Mouse (Mus musculus) embryonic facial prominence, embryonic 11.5 days (tissue): ENCODE results near the gene Zfp846. TPM values are rescaled to one million over a fixed set of nuclear protein-coding genes. Genes with fewer than 3 reads are reported as not detected.

Source experiments
- ATAC-seq: fragments of 200-750 bp; cut with Nextera tagmentation; replicated peaks from 2 replicates; pipeline ENCODE4 v1.8.0; 2017; ENCODE audit warnings: low read depth; ENCODE audit not compliant: insufficient number of reproducible peaks, low FRiP score, low TSS enrichment
- DNase-seq: peaks from one replicate; pipeline ENCODE4 v3.0.0-alpha.2; 2015; ENCODE audit warnings: low spot score
- H3K27ac ChIP-seq: fragments of 300-500 bp; sonication (generic); replicated peaks from 2 replicates; pipeline ENCODE4 v1.5.1; 2014; ENCODE audit warnings: mild to moderate bottlenecking, low read depth, low read length, control low read depth
- H3K27me3 ChIP-seq: fragments of 300-500 bp; sonication (generic); 2 replicates; pipeline ENCODE4 v1.6.1; 2014; ENCODE audit warnings: mild to moderate bottlenecking, low read length, moderate library complexity, mixed read lengths; ENCODE audit not compliant: control insufficient read depth, insufficient read depth
- H3K36me3 ChIP-seq: fragments of 300-500 bp; sonication (generic); replicated peaks from 2 replicates; pipeline ENCODE4 v1.6.1; 2014; ENCODE audit warnings: low read depth, mild to moderate bottlenecking, low read length, moderate library complexity, mixed read lengths; ENCODE audit not compliant: control insufficient read depth, insufficient read depth
- H3K4me1 ChIP-seq: fragments of 300-500 bp; sonication (generic); 2 replicates; pipeline ENCODE4 v1.6.1; 2014; ENCODE audit warnings: low read length, mixed read lengths; ENCODE audit not compliant: control insufficient read depth, insufficient read depth
- H3K4me2 ChIP-seq: fragments of 300-500 bp; sonication (generic); 2 replicates; pipeline ENCODE4 v1.6.1; 2014; ENCODE audit warnings: low read depth, mild to moderate bottlenecking, control low read depth, low read length, moderate library complexity
- H3K4me3 ChIP-seq: fragments of 300-500 bp; sonication (generic); 2 replicates; pipeline ENCODE4 v1.5.1; 2014; ENCODE audit warnings: low read depth, low read length, control low read depth
- H3K9ac ChIP-seq: fragments of 300-500 bp; sonication (generic); replicated peaks from 2 replicates; pipeline ENCODE4 v1.6.1; 2014; ENCODE audit warnings: mild to moderate bottlenecking, control low read depth, low read length
- H3K9me3 ChIP-seq: fragments of 300-500 bp; sonication (generic); replicated peaks from 2 replicates; pipeline ENCODE4 v1.6.1; 2016; ENCODE audit warnings: mild to moderate bottlenecking, low read length, inconsistent platforms, mixed read lengths; ENCODE audit not compliant: control insufficient read depth
- WGBS: fragments of 180-500 bp; shearing (Covaris S2); extraction: QIAGEN DNeasy Blood & Tissue Kit; methylation state at CpG from one replicate; pipeline ENCODE4 v1.1.7; 2014; 5-methylcytosine and 5-hydroxymethylcytosine counted together
- polyA plus RNA-seq: library from polyadenylated mRNA; unstranded; fragments of >200 nt; fragmentation: Nextera tagmentation; extraction: Ambion mirVana; gene quantifications from 2 replicates; pipeline ENCODE4 v1.2.1, GENCODE M21; 2014

Zfp846 gene
- polyA plus RNA-seq, 1 experiment from 2014 or later, result 18.7 TPM

DNA sequence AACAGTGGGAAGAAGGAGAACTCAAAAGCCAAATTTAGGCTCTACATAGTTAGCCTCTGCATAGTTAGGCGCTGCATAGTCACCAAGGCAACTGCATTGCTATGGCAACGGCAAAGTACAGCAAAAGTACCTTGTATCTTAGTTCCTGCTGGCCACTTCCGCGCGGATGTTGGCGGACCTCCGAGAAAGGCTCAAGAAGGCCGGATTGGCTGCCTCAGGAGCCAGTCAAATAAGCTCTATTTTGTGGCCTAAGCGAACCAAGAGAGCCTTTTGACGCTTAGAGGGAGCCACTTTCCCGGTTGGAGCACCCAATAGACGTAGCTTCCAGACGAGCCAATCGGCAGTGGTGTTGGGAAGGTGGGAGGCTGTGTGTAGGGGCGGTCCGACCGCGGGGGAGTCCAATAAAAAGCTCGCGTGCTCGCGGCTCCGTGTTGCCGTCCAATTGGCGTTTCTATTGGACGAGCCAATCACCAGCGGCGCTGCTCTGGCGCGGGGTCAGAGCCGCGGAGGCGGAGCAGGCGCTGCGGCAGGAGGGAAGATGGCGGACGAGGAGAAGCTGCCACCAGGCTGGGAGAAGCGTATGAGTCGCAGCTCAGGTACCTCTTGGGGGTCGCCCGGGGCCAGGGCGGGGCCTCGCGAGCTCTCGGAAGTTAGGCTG, 70.6 kb downstream of the Zfp846 start, which contains the start of gene Pin1:
Gene Pin1 (plus strand): TSS at position 494 of the 658 bp plus-strand sequence.
- DNase-seq, result peak; percentile 99
- H3K4me1 ChIP-seq, result no peaks in the 10 kb centered on the region
- no peak within 1 kb of the TSS for H3K27ac ChIP-seq
- ATAC-seq, result peak; percentile 100
- under 1% methylated on average over 45 of the region's 45 CpGs for WGBS
- H3K4me2 ChIP-seq, result peak within 1 kb of the TSS; percentile 51
- peak within 1 kb of the TSS; percentile 95 for H3K4me3 ChIP-seq
- no peaks in the 10 kb centered on the region for H3K27me3 ChIP-seq
- H3K36me3 ChIP-seq, result no peaks in the 10 kb centered on the region; the same call in none of the 2 replicates
- H3K9me3 ChIP-seq, result no peaks in the 10 kb centered on the region
- H3K9ac ChIP-seq, result peak within 1 kb of the TSS; percentile 86

DNA sequence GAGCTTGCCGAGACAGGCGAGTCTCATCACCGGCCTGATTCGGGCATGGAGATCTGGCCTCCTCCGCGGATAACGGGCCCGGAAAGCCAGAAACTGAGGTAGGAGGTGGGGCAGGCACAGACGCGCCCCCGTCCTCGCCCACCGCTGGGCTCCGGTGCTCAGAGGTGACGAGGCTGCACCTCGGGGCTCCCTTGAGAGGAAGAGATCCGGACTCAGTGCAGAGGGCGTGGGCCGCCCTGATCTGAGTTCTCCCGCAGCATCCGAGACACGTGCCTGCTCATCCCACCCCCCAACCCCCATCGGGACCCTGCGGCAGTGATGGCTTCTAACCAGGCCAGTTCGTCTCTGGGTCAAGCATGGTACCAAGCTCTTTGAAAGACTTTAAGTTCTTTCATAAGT, 71.2 kb downstream of the Zfp846 start:
- H3K9me3 ChIP-seq, result no peaks in the 10 kb centered on the region
- WGBS, result 0% methylated on average over 25 of the region's 25 CpGs
- peak; percentile 15 for ATAC-seq
- no peaks in the 10 kb centered on the region for H3K27me3 ChIP-seq
- H3K36me3 ChIP-seq, result no peaks in the 10 kb centered on the region; the same call in none of the 2 replicates
- H3K4me2 ChIP-seq, result peak overlapping the region; percentile 51
- no peaks in the 10 kb centered on the region for H3K4me1 ChIP-seq
- no peak overlapping the region for H3K27ac ChIP-seq
- DNase-seq, result peak; percentile 11
- H3K4me3 ChIP-seq, result peak overlapping the region; percentile 95
- peak overlapping the region; percentile 86 for H3K9ac ChIP-seq

DNA sequence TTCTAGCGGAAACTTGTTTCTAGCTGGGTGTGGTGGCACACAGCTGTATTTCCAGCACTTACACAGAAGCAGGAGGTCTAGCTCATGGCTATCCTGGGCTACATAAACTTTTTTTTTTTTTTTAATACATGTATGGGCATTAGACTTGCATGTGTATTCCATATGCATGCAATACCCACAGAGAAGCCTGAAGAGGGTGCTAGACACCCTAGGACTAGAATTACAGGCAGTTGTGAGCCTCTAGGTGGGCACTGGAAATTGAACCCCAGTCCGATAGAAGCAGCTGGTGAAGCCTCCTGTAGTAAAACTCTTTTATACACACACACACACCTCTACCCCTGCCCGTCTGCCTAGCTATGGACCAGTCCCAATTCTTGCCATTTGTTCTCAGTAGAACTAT, 72.8 kb downstream of the Zfp846 start:
- 92% methylated on average over 3 of the region's 3 CpGs for WGBS
- Histone ChIP-seq H3K36me3 (peaks cover 4% of the 10 kb centered on the region), H3K27me3 (no peaks in the 10 kb centered on the region), H3K4me2 (no peak overlapping the region), H3K9ac (no peak overlapping the region), H3K4me1 (no peaks in the 10 kb centered on the region), H3K27ac (no peak overlapping the region), H3K9me3 (no peaks in the 10 kb centered on the region), H3K4me3 (no peak overlapping the region)
- DNase-seq (no peak), ATAC-seq (no peak)

Other genes with a start within 250 kb of the Zfp846 start
- gene Olfr18, start 245.2 kb upstream of the Zfp846 start, polyA plus RNA-seq, result 0.11 TPM in 1 of 2 replicates, not detected in the other
- 36.9 and 37.1 TPM in 2 replicates for gene Zfp560, start 196.1 kb upstream of the Zfp846 start, polyA plus RNA-seq
- 31.2 and 34.6 TPM in 2 replicates for gene Zfp26, start 121.1 kb upstream of the Zfp846 start, polyA plus RNA-seq
- gene Zfp426, start 88.5 kb upstream of the Zfp846 start, polyA plus RNA-seq, result 30.9 and 32.6 TPM in 2 replicates
- gene Zfp266, start 59.9 kb upstream of the Zfp846 start, polyA plus RNA-seq, result 147 and 154 TPM in 2 replicates
- 417 and 447 TPM in 2 replicates for gene Ubl5, start 61.6 kb downstream of the Zfp846 start, polyA plus RNA-seq
- gene Fbxl12, start 63.5 kb downstream of the Zfp846 start, polyA plus RNA-seq, result 8.5 and 11.5 TPM in 2 replicates
- 59.5 and 62.5 TPM in 2 replicates for gene Pin1, start 70.8 kb downstream of the Zfp846 start, polyA plus RNA-seq
- 11.0 and 13.9 TPM in 2 replicates for gene Olfm2, start 165.1 kb downstream of the Zfp846 start, polyA plus RNA-seq
- gene Col5a3, start 233.8 kb downstream of the Zfp846 start, polyA plus RNA-seq, result 0.14 and 0.21 TPM in 2 replicates
- not detected in 2 replicates for gene Rdh8, start 237.2 kb downstream of the Zfp846 start, polyA plus RNA-seq